Mouse (Mus musculus): ENCODE data around the gene Slc4a1ap. TPM values are rescaled to one million over a fixed set of nuclear protein-coding genes. Genes with fewer than 3 reads are reported as not detected.

Gene Slc4a1ap
- 28.6 and 28.9 TPM in 2 replicates for polyA plus RNA-seq (2014; fragmentation: Nextera tagmentation; extraction: Ambion mirVana)

GRCm38 (mm10) chr5:31526354-31527116 is at the start of gene Slc4a1ap:
Slc4a1ap (plus strand) TSS chr5:31526995.
- ATAC-seq (ENCODE audit: low FRiP score, low TSS enrichment) = peak; percentile 80; the same call in 1 of the 2 replicates
- H3K9ac ChIP-seq (replicated peaks; ENCODE audit: low read length) = peak within 1 kb of the TSS; percentile 71
- WGBS = under 1% methylated on average over 28 of the region's 28 CpGs

GRCm38 (mm10) chr5:31480536-31480935 is 46.3 kb upstream of the Slc4a1ap start:
- Histone ChIP-seq H3K27me3 (ENCODE audit: control insufficient read depth, insufficient read depth, low read length) (no peaks in the 10 kb centered on the region), H3K4me1 (ENCODE audit: control insufficient read depth, insufficient read depth, low read length) (no peaks in the 10 kb centered on the region), H3K27ac (replicated peaks; ENCODE audit: low read depth, low read length) (no peak overlapping the region), H3K4me3 (replicated peaks; ENCODE audit: low read depth, low read length) (no peak overlapping the region), H3K4me2 (ENCODE audit: low read length) (no peak overlapping the region), H3K9ac (replicated peaks; ENCODE audit: low read length) (no peak overlapping the region), H3K9me3 (ENCODE audit: control insufficient read depth, low read length) (no peaks in the 10 kb centered on the region), H3K36me3 (ENCODE audit: control insufficient read depth, insufficient read depth, low read length) (peaks cover 77% of the 10 kb centered on the region)
- ATAC-seq (ENCODE audit: low FRiP score, low TSS enrichment) = no peak
- WGBS = 94% methylated on average over 4 of the region's 4 CpGs
- no peak for DNase-seq

More at GRCm38 (mm10) chr5:31526354-31527116, at the start of gene Slc4a1ap:
- H3K27ac ChIP-seq (replicated peaks; ENCODE audit: low read depth, low read length) = peak within 1 kb of the TSS; percentile 73
- peaks cover 22% of the 10 kb centered on the region for H3K4me1 ChIP-seq (ENCODE audit: control insufficient read depth, insufficient read depth, low read length)
- DNase-seq = peak; percentile 85
- H3K4me3 ChIP-seq (replicated peaks; ENCODE audit: low read depth, low read length) = peak within 1 kb of the TSS; percentile 80
- peaks cover 34% of the 10 kb centered on the region for H3K36me3 ChIP-seq (ENCODE audit: control insufficient read depth, insufficient read depth, low read length)
- no peaks in the 10 kb centered on the region for H3K9me3 ChIP-seq (ENCODE audit: control insufficient read depth, low read length)
- H3K27me3 ChIP-seq (ENCODE audit: control insufficient read depth, insufficient read depth, low read length) = no peaks in the 10 kb centered on the region
- H3K4me2 ChIP-seq (ENCODE audit: low read length) = peak within 1 kb of the TSS; percentile 89

GRCm38 (mm10) chr5:31485440-31485839 is 41.4 kb upstream of the Slc4a1ap start, which contains the start of gene 4930548H24Rik:
4930548H24Rik (plus strand) TSS chr5:31485740.
- Histone ChIP-seq H3K4me2 (ENCODE audit: low read length) (no peak within 1 kb of the TSS), H3K27ac (replicated peaks; ENCODE audit: low read depth, low read length) (no peak within 1 kb of the TSS), H3K9me3 (ENCODE audit: control insufficient read depth, low read length) (no peaks in the 10 kb centered on the region), H3K27me3 (ENCODE audit: control insufficient read depth, insufficient read depth, low read length) (no peaks in the 10 kb centered on the region), H3K4me3 (replicated peaks; ENCODE audit: low read depth, low read length) (no peak within 1 kb of the TSS), H3K36me3 (ENCODE audit: control insufficient read depth, insufficient read depth, low read length) (peaks cover 28% of the 10 kb centered on the region), H3K4me1 (ENCODE audit: control insufficient read depth, insufficient read depth, low read length) (no peaks in the 10 kb centered on the region), H3K9ac (replicated peaks; ENCODE audit: low read length) (no peak within 1 kb of the TSS)
- ATAC-seq (ENCODE audit: low FRiP score, low TSS enrichment) (no peak), DNase-seq (no peak)
- WGBS = 97% methylated on average over 3 of the region's 3 CpGs

- Histone ChIP-seq H3K36me3 (ENCODE audit: control insufficient read depth, insufficient read depth, low read length) (peaks cover 5% of the 10 kb centered on the region), H3K4me3 (replicated peaks; ENCODE audit: low read depth, low read length) (no peak overlapping the region), H3K4me2 (ENCODE audit: low read length) (no peak overlapping the region), H3K9ac (replicated peaks; ENCODE audit: low read length) (no peak overlapping the region), H3K9me3 (ENCODE audit: control insufficient read depth, low read length) (no peaks in the 10 kb centered on the region), H3K27ac (replicated peaks; ENCODE audit: low read depth, low read length) (no peak overlapping the region), H3K4me1 (ENCODE audit: control insufficient read depth, insufficient read depth, low read length) (no peaks in the 10 kb centered on the region), H3K27me3 (ENCODE audit: control insufficient read depth, insufficient read depth, low read length) (no peaks in the 10 kb centered on the region)
- WGBS = 93% methylated on average over 3 of the region's 3 CpGs
- no peak for DNase-seq
- ATAC-seq (ENCODE audit: low FRiP score, low TSS enrichment) = no peak
Observed at GRCm38 (mm10) chr5:31487889-31488288, 38.9 kb upstream of the Slc4a1ap start.

- Histone ChIP-seq H3K4me1 (ENCODE audit: control insufficient read depth, insufficient read depth, low read length) (no peaks in the 10 kb centered on the region), H3K9me3 (ENCODE audit: control insufficient read depth, low read length) (no peaks in the 10 kb centered on the region), H3K27ac (replicated peaks; ENCODE audit: low read depth, low read length) (no peak overlapping the region), H3K4me2 (ENCODE audit: low read length) (no peak overlapping the region), H3K36me3 (ENCODE audit: control insufficient read depth, insufficient read depth, low read length) (peaks cover 5% of the 10 kb centered on the region; the same call in 1 of the 2 replicates), H3K27me3 (ENCODE audit: control insufficient read depth, insufficient read depth, low read length) (no peaks in the 10 kb centered on the region), H3K9ac (replicated peaks; ENCODE audit: low read length) (no peak overlapping the region), H3K4me3 (replicated peaks; ENCODE audit: low read depth, low read length) (no peak overlapping the region)
- WGBS = 68% methylated on average over 7 of the region's 7 CpGs
- ATAC-seq (ENCODE audit: low FRiP score, low TSS enrichment) (no peak), DNase-seq (no peak)
Observed at GRCm38 (mm10) chr5:31489116-31489769, 37.6 kb upstream of the Slc4a1ap start.

DNA sequence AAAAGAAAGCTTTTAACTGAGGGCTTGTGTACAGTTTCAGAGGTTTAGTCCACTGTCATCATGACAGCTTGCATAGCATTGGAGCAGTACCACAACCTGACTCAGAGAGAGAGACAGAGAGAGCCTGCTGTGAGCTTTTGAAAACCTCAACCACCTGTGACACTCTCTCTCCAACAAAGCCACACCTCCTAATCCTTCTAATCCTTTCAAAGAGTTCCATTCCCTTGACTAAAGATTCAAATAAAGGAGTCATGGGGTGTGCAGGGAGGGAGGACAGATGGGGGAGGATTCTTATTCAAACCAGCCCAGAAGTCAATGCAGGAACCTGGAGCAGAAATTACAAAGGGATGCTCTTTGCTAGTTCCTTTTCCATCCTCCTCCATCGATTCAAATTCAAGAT is 34.8 kb upstream of the Slc4a1ap start:
- no peak overlapping the region for H3K27ac ChIP-seq (replicated peaks; ENCODE audit: low read depth, low read length)
- H3K9ac ChIP-seq (replicated peaks; ENCODE audit: low read length) = no peak overlapping the region
- no peak overlapping the region for H3K4me3 ChIP-seq (replicated peaks; ENCODE audit: low read depth, low read length)
- no peaks in the 10 kb centered on the region for H3K27me3 ChIP-seq (ENCODE audit: control insufficient read depth, insufficient read depth, low read length)
- no peak overlapping the region for H3K4me2 ChIP-seq (ENCODE audit: low read length)
- peaks cover 8% of the 10 kb centered on the region for H3K4me1 ChIP-seq (ENCODE audit: control insufficient read depth, insufficient read depth, low read length)
- WGBS = 52% methylated on average over 1 of the region's 1 CpGs
- peaks cover 7% of the 10 kb centered on the region; the same call in 1 of the 2 replicates for H3K36me3 ChIP-seq (ENCODE audit: control insufficient read depth, insufficient read depth, low read length)
- ATAC-seq (ENCODE audit: low FRiP score, low TSS enrichment) (no peak), DNase-seq (no peak)
- no peaks in the 10 kb centered on the region for H3K9me3 ChIP-seq (ENCODE audit: control insufficient read depth, low read length)

GRCm38 (mm10) chr5:31494513-31495297 is 32.1 kb upstream of the Slc4a1ap start, which contains the start of gene Gpn1:
Gpn1 (plus strand) TSS chr5:31494741.
- peak within 1 kb of the TSS; percentile 66 for H3K9ac ChIP-seq (replicated peaks; ENCODE audit: low read length)
- peak within 1 kb of the TSS; percentile 61; the same call in 1 of the 2 replicates for H3K27ac ChIP-seq (replicated peaks; ENCODE audit: low read depth, low read length)
- DNase-seq (peak; percentile 97), ATAC-seq (ENCODE audit: low FRiP score, low TSS enrichment) (peak; percentile 99)
- no peaks in the 10 kb centered on the region for H3K27me3 ChIP-seq (ENCODE audit: control insufficient read depth, insufficient read depth, low read length)
- peak within 1 kb of the TSS; percentile 90 for H3K4me3 ChIP-seq (replicated peaks; ENCODE audit: low read depth, low read length)
- H3K4me1 ChIP-seq (ENCODE audit: control insufficient read depth, insufficient read depth, low read length) = peaks cover 8% of the 10 kb centered on the region
- H3K4me2 ChIP-seq (ENCODE audit: low read length) = peak within 1 kb of the TSS; percentile 87
- WGBS = under 1% methylated on average over 49 of the region's 49 CpGs
- no peaks in the 10 kb centered on the region for H3K9me3 ChIP-seq (ENCODE audit: control insufficient read depth, low read length)
- peaks cover 32% of the 10 kb centered on the region for H3K36me3 ChIP-seq (ENCODE audit: control insufficient read depth, insufficient read depth, low read length)

- H3K9me3 ChIP-seq (ENCODE audit: control insufficient read depth, low read length) = no peaks in the 10 kb centered on the region
- 95% methylated on average over 10 of the region's 10 CpGs for WGBS
Observed at GRCm38 (mm10) chr5:31504843-31505242, 22.0 kb upstream of the Slc4a1ap start.

More at GRCm38 (mm10) chr5:31504843-31505242, 22.0 kb upstream of the Slc4a1ap start:
- no peak overlapping the region for H3K27ac ChIP-seq (replicated peaks; ENCODE audit: low read depth, low read length)
- no peak overlapping the region for H3K4me2 ChIP-seq (ENCODE audit: low read length)
- H3K9ac ChIP-seq (replicated peaks; ENCODE audit: low read length) = no peak overlapping the region
- H3K4me1 ChIP-seq (ENCODE audit: control insufficient read depth, insufficient read depth, low read length) = no peaks in the 10 kb centered on the region
- no peak for DNase-seq
- H3K4me3 ChIP-seq (replicated peaks; ENCODE audit: low read depth, low read length) = no peak overlapping the region
- no peak for ATAC-seq (ENCODE audit: low FRiP score, low TSS enrichment)
- H3K27me3 ChIP-seq (ENCODE audit: control insufficient read depth, insufficient read depth, low read length) = no peaks in the 10 kb centered on the region
- H3K36me3 ChIP-seq (ENCODE audit: control insufficient read depth, insufficient read depth, low read length) = peaks cover 95% of the 10 kb centered on the region
